Mouse (Mus musculus): Measurements from ENCODE around the gene Mob3b.

GRCm38 (mm10) chr4:34907026-34907425 is 250.3 kb downstream of the Mob3b start:
- TF ChIP-seq CTCF (conservative IDR thresholded peaks at IDR 0.05; ENCODE audit: low read length) = no peak
- no peak for TF ChIP-seq NANOG (IDR thresholded peaks at IDR 0.05; ENCODE audit: borderline replicate concordance, low read length)
- TF ChIP-seq POU5F1 (IDR thresholded peaks at IDR 0.05; ENCODE audit: borderline replicate concordance, low read length) = no peak
